Mouse (Mus musculus) layer of hippocampus, postnatal 36 days (tissue): ENCODE measurements around the gene Ttll13. TPM values are rescaled to one million over a fixed set of nuclear protein-coding genes. Genes with fewer than 3 reads are reported as not detected.

Source experiments
- DNase-seq, 2 experiments: peaks; one replicate each; pipeline ENCODE4 v3.0.0; 2022
- total RNA-seq, 2 experiments: library from RNA; stranded (reverse); gene quantifications; 2 replicates each; pipeline ENCODE4 v1.2.3; 2021

Ttll13 gene
- total RNA-seq, 2 experiments from 2014 or later = 1.7 to 2.9 TPM

DNA sequence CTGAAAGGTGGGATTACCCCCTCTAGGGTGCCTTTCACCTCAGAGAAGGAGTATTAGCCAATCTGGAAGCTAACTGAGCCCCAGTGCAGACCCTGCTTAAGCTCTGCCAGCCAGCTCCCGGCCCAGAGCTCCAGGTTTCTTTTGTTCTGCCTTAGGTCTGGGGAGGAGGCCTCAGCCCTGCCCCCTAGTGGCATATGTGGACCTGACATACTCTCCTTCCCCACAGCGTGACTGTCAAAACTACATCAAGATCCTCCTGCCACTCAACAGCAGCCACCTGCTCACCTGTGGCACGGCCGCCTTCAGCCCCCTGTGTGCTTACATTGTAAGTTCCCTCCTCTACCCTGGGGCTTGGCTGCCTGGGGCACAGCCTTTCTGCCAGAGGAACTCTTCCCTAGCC, 30.8 kb upstream of the Ttll13 start:
- peak; percentile 68 to 73 for DNase-seq

DNA sequence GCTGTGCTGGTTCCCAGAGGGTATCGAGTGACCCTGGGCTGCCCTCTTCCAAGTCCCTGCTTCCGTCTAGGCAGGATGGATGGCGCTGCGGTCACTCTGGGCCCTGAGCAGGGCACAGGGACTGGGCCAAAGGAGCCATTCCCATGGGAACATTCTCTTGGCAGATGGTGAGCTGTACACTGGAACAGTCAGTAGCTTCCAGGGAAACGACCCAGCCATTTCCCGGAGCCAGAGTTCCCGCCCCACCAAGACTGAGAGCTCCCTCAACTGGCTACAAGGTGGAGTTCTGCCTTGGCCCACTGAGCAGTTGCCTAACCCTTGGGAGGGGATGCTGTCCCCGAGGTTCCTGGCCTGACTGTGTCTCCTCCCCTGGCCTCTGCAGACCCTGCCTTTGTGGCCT, 29.6 kb upstream of the Ttll13 start:
- DNase-seq = peak; percentile 50 to 58

DNA sequence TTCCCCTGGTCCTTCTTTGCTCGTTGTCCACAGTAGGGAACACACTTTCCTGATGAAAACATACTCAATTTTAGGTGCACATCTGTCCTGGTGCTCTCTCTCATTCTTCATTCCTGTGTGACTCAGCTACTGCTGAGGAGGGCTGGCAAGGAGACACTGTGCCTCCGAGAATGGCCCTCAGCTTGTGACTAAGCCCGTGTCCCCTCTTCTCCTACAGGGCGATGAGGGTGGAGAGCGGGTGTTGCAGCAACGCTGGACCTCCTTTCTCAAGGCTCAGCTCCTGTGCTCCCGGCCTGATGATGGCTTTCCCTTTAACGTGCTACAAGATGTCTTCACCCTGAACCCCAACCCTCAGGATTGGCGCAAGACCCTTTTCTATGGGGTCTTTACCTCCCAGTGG, 27.5 kb upstream of the Ttll13 start:
- DNase-seq = no peak

DNA sequence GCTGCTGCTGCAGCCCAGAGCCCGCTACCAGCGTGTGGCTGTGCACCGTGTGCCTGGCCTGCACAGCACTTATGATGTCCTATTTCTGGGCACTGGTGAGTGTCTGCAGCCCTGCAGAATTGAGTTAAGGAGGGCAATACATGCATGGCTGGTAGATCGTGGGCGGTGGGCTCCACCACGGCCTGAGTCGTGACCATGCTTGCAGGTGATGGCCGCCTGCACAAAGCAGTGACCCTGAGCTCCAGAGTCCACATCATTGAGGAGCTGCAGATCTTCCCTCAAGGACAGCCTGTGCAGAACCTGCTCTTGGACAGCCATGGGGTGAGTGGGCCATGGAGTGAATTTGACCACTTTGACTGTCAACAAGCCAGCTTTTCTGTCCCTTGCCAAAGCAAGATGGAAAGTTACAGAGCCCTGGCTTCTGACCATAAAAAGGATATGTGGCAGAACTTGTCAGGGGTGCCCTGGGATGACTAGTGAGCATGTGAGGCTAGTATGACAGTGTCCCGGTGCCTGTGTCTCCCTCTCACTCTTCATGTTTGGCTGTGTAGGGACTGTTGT, 25.9 kb upstream of the Ttll13 start:
- DNase-seq = no peak

DNA sequence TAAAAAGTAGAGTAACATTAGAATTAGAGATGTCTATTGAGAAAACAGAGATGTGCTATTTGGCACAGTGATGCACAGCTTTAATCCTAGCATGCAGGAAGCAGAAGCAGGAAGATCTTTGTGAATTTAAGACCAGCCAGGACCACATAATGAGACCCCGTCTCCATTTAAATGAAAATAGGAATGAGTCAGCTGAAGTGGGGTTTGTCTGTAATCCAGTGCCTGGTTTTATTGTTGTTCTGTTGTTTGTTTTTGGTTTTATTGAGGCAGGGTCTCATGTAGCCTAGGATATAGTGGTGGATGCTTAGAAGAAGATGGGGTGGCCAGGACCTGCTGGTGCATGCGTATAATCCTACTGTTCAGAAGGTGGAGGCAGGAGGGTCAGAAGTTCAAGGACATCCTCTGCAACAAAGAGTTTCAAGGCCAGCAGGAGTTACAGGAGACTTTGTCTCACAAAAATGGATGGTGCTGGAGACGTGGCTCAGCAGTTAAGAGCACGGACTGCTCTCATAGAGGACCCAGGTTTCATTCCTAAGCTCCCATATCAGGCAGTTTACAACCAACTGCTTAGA, 24.9 kb upstream of the Ttll13 start:
- DNase-seq = no peak

GRCm38 (mm10) chr7:80227065-80227464, 19.1 kb upstream of the Ttll13 start:
- no peak for DNase-seq

- no peak for DNase-seq
These were observed 16.0 kb upstream of the Ttll13 start for GRCm38 (mm10) chr7:80230196-80230595.

DNA sequence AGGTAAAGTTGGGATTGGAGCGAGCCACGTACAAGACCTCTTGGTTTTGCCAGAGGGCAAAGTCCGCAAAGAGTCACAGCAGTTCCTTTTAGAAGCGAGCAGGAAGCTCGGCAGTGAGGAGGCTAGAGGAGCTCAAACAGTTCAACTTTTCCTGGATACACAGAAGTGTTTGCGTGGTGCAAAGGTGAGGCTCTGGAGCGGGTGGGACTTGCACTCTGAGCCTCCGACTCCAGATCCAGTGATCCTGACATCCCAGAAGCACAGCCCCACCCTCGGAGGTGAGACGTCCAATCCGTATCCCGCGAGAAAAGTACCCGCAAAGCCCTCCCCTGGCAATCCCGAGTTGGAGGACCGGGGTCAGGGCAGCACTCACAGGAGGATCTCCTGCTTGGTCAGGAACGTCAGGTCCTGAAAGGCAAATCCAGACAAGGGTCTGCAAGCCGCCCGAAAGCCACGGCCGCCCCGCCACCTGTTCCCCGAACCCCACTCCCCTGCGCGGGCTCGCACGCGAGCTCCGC, 14.1 kb upstream of the Ttll13 start:
- no peak for DNase-seq

GRCm38 (mm10) chr7:80232489-80233029, 13.6 kb upstream of the Ttll13 start, which contains the start of the genes Cib1 and Gdpgp1:
TSS of gene Cib1 (minus strand) at chr7:80232813.
TSS of gene Gdpgp1 (plus strand) at chr7:80232865.
- DNase-seq = peak; percentile 94

DNA sequence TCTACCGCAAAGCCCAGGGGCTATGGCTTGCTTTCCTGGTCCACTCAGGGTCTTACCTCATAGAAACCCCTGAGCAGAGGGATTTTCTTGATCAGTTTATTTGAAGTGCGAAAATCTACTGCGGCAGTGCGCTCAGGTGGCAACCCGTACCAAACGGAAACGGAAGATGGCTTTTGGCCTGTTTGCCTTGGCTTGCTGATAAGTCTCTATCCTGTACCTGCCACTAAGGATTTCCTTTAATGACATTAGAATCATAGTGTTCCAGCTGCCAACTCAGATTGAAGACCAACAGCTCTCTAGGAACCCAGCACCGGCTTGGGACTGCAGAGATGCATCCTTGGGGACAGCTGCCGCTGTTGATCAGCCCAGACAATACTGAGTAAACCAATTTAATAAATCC, 12.4 kb upstream of the Ttll13 start:
- no peak for DNase-seq

- DNase-seq = no peak
These were observed 7.6 kb upstream of the Ttll13 start for GRCm38 (mm10) chr7:80238542-80238941.

DNA sequence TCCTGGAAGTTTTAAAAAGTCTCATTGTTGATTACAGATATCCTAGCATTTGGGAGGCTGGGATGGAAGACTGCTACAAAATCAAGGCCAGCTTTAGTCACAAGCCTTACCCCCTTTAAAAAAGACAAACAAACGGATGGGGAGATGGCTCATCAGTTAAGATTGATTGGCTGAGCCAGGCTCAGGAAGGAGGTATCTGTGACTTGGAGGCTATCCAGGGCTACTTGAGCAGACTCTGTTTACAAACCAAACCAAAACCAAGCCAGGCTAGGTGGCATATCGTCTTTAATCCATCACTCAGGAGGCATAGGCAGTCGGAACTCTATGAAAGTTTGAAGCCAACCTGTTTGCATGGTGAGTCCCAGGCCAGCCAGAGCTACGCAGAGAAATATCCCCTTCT, 4.5 kb upstream of the Ttll13 start:
- no peak for DNase-seq

- no peak for DNase-seq
These were observed 1.3 kb upstream of the Ttll13 start for GRCm38 (mm10) chr7:80244851-80245250.

- DNase-seq = no peak
These were observed 683 bp downstream of the Ttll13 start for GRCm38 (mm10) chr7:80246859-80247258.

DNA sequence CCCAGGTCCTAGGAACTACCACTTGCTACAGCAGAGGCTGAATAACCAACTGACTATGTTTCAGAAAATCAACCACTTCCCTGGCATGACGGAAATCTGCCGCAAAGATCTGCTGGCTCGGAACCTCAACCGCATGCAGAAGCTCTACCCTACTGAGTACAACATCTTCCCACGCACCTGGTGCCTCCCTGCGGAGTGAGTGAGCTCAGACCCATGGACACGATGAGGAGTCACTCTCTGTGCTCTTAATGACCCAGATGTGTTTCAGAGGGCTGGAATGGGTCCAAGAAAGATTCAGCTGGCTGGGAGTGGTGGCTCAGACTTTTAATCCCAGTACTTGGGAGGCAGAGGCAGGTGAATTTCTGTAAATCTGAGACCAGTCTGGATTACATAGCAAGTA, 6.3 kb downstream of the Ttll13 start:
- DNase-seq = no peak

DNA sequence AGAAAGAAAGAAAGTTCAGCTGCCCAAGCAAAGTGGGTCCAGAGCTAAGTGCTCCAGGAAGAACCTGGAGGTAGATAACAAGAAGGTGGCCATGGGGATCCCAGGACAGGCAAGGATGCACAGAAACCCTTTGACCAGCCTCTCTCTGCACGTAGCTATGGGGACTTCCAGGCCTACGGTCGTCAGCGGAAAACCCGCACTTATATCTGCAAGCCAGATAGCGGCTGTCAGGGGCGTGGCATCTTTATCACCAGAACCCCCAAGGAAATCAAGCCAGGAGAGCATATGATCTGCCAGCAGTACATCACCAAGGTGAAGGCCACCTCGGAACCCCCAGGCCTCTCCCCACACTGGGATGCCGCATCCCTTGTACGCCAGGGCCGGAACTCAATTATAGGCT, 6.7 kb downstream of the Ttll13 start:
- DNase-seq = no peak

GRCm38 (mm10) chr7:80255981-80256380, 9.8 kb downstream of the Ttll13 start:
- DNase-seq = no peak

GRCm38 (mm10) chr7:80257706-80258105, 11.5 kb downstream of the Ttll13 start:
- DNase-seq = no peak

DNA sequence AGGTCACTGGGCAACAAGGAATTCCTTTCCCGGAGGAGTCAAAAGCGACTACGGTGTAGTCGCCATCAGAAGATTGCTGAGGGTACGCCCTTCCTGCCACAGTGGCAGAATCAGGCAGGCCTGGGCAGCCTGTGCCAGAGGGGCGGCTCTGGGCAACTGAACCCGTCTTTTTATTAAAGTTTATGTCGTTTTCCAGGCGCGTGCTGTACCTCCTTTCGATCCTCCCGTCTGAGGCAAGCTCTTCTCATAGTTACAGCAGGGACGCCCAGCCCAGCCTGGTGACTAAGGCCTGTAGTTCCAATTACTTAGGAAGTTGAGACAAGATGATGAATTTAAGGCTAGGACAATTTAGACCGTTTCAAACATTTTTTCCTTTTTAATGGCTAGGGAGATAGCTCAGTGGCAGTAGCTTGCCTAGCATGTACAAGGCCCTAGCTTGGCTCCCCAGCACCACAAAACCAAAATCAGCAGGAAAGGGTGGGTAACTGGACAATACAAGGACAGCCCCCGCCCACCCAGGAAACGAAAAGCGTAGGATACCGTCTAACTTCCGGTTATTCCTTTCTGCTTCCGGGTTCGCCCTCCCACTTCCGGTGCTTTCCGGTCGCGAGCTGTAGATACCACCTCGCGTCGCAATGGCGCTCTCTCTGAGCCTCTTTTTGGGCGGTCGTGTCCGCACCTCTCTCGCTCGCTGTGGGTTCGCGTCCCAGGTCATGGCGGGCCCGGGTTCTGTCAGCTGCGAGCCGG, 14.6 kb downstream of the Ttll13 start, which contains the start of gene Ngrn:
TSS of gene Ngrn (plus strand) at position 591 of the 747 bp plus-strand sequence.
- peak; percentile 75 to 80 for DNase-seq

DNA sequence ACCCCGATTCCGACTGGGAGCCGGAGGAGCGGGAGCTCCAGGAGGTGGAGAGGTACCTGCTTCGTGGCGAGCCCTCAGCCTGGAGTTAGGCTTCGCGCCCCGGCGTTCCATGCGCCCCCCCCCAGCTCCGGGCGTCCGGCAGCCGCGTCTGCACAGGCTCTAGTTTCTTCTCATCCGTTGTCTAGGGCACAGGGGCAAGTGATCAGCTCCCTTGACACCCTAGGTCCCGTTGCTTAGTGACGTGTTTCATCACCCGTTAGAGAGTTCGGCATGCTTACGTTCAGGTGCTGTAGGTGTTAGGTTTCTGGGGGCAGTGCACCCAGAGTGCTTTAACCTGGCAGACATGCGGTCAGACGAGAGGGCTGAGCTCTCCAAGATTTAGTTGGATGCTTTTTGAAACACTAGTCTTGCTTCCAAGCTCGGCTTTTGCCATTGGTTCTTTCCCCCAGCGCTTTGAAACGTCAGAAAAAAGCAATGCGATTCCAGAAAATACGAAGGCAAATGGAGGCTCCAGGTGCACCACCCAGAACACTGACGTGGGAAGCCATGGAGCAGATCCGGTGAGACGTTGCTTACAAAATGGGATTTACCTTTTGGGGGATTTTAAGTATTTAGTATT, 15.3 kb downstream of the Ttll13 start:
- DNase-seq = peak; percentile 9 to 11

GRCm38 (mm10) chr7:80264606-80265005, 18.4 kb downstream of the Ttll13 start:
- DNase-seq = no peak

GRCm38 (mm10) chr7:80267764-80268163, 21.6 kb downstream of the Ttll13 start:
- no peak for DNase-seq
